Mouse (Mus musculus) embryonic facial prominence, embryonic 15.5 days (tissue): Measurements from ENCODE around the gene Il18. TPM values are rescaled to one million over a fixed set of nuclear protein-coding genes. Genes with fewer than 3 reads are reported as not detected.

Experiments used
- ATAC-seq: fragments of 200-750 bp; cut with Nextera tagmentation; 2 replicates; pipeline ENCODE4 v1.8.0; 2017; ENCODE audit warnings: low read depth, moderate TSS enrichment; ENCODE audit not compliant: insufficient number of reproducible peaks, low FRiP score, low TSS enrichment
- H3K27ac ChIP-seq: fragments of 300-500 bp; sonication (generic); replicated peaks from 2 replicates; pipeline ENCODE4 v1.5.1; 2015; ENCODE audit warnings: mild to moderate bottlenecking, inconsistent platforms
- H3K27me3 ChIP-seq: fragments of 300-500 bp; sonication (generic); 2 replicates; pipeline ENCODE4 v1.6.1; 2015; ENCODE audit warnings: inconsistent platforms
- H3K36me3 ChIP-seq: fragments of 300-500 bp; sonication (generic); 2 replicates; pipeline ENCODE4 v1.6.1; 2015; ENCODE audit warnings: mild to moderate bottlenecking, inconsistent platforms
- H3K4me1 ChIP-seq: fragments of 300-500 bp; sonication (generic); 2 replicates; pipeline ENCODE4 v1.6.1; 2015; ENCODE audit warnings: inconsistent platforms
- H3K4me2 ChIP-seq: fragments of 300-500 bp; sonication (generic); replicated peaks from 2 replicates; pipeline ENCODE4 v1.6.1; 2015; ENCODE audit warnings: mild to moderate bottlenecking, inconsistent platforms
- H3K4me3 ChIP-seq: fragments of 300-500 bp; sonication (generic); replicated peaks from 2 replicates; pipeline ENCODE4 v1.5.1; 2015; ENCODE audit warnings: mild to moderate bottlenecking, inconsistent platforms
- H3K9ac ChIP-seq: fragments of 300-500 bp; sonication (generic); 2 replicates; pipeline ENCODE4 v1.6.1; 2015; ENCODE audit warnings: inconsistent platforms
- H3K9me3 ChIP-seq: fragments of 300-500 bp; sonication (generic); replicated peaks from 2 replicates; pipeline ENCODE4 v1.6.1; 2016; ENCODE audit warnings: inconsistent platforms
- WGBS: fragments of 180-500 bp; shearing (Covaris S2); methylation state at CpG from one replicate; pipeline ENCODE4 v1.1.7; 2015; 5-methylcytosine and 5-hydroxymethylcytosine counted together
- polyA plus RNA-seq: library from polyadenylated mRNA; unstranded; fragments of >200 nt; fragmentation: Nextera tagmentation; extraction: Ambion mirVana; gene quantifications from 2 replicates; pipeline ENCODE4 v1.2.1, GENCODE M21; 2015

The Il18 gene
- 6.5 and 7.9 TPM in 2 replicates for polyA plus RNA-seq

- Histone ChIP-seq H3K9ac (peak within 1 kb of the TSS; percentile 19; the same call in 1 of the 2 replicates), H3K4me3 (peak within 1 kb of the TSS; percentile 14), H3K4me1 (peaks cover 8% of the 10 kb centered on the region; the same call in 1 of the 2 replicates), H3K9me3 (no peaks in the 10 kb centered on the region), H3K27me3 (no peaks in the 10 kb centered on the region), H3K4me2 (peak within 1 kb of the TSS; percentile 42), H3K36me3 (no peaks in the 10 kb centered on the region), H3K27ac (peak within 1 kb of the TSS; percentile 51; the same call in 1 of the 2 replicates)
- peak; percentile 39; the same call in 1 of the 2 replicates for ATAC-seq
- 26% methylated on average over 12 of the region's 12 CpGs for WGBS
These were observed at the start of gene Il18 for GRCm38 (mm10) chr9:50554241-50555093. Il18 (plus strand) TSS chr9:50554827.

GRCm38 (mm10) chr9:50505405-50505804 lies 49.2 kb upstream of the Il18 start:
- no peak overlapping the region for H3K4me2 ChIP-seq
- 66% methylated on average over 6 of the region's 6 CpGs for WGBS

GRCm38 (mm10) chr9:50507570-50507969 lies 47.1 kb upstream of the Il18 start:
- ATAC-seq = no peak
- Histone ChIP-seq H3K4me1 (no peaks in the 10 kb centered on the region; the same call in 1 of the 2 replicates), H3K9ac (no peak overlapping the region), H3K27me3 (no peaks in the 10 kb centered on the region), H3K9me3 (no peaks in the 10 kb centered on the region), H3K4me2 (no peak overlapping the region), H3K4me3 (no peak overlapping the region), H3K27ac (no peak overlapping the region), H3K36me3 (no peaks in the 10 kb centered on the region)
- 68% methylated on average over 7 of the region's 7 CpGs for WGBS

More at GRCm38 (mm10) chr9:50505405-50505804, 49.2 kb upstream of the Il18 start:
- Histone ChIP-seq H3K9me3 (no peaks in the 10 kb centered on the region), H3K9ac (no peak overlapping the region), H3K36me3 (no peaks in the 10 kb centered on the region), H3K27ac (no peak overlapping the region), H3K4me1 (no peaks in the 10 kb centered on the region; the same call in 1 of the 2 replicates), H3K27me3 (no peaks in the 10 kb centered on the region), H3K4me3 (no peak overlapping the region)
- no peak for ATAC-seq

GRCm38 (mm10) chr9:50515462-50515861 lies 39.2 kb upstream of the Il18 start:
- H3K4me2 ChIP-seq = no peak overlapping the region
- H3K9ac ChIP-seq = no peak overlapping the region
- H3K9me3 ChIP-seq = no peaks in the 10 kb centered on the region
- WGBS = 81% methylated on average over 5 of the region's 5 CpGs
- H3K27ac ChIP-seq = no peak overlapping the region
- H3K4me3 ChIP-seq = no peak overlapping the region
- H3K4me1 ChIP-seq = no peaks in the 10 kb centered on the region
- no peaks in the 10 kb centered on the region for H3K36me3 ChIP-seq
- no peak for ATAC-seq
- H3K27me3 ChIP-seq = no peaks in the 10 kb centered on the region

- no peak for ATAC-seq
- Histone ChIP-seq H3K4me1 (no peaks in the 10 kb centered on the region), H3K36me3 (peaks cover 2% of the 10 kb centered on the region; the same call in 1 of the 2 replicates), H3K27ac (no peak overlapping the region), H3K4me3 (no peak overlapping the region), H3K9me3 (no peaks in the 10 kb centered on the region), H3K4me2 (no peak overlapping the region), H3K27me3 (no peaks in the 10 kb centered on the region), H3K9ac (no peak overlapping the region)
- WGBS = 14% methylated on average over 2 of the region's 2 CpGs
These were observed 35.8 kb upstream of the Il18 start for GRCm38 (mm10) chr9:50518781-50519180.

GRCm38 (mm10) chr9:50520748-50521147 lies 33.9 kb upstream of the Il18 start:
- WGBS = 76% methylated on average over 6 of the region's 6 CpGs
- no peaks in the 10 kb centered on the region for H3K9me3 ChIP-seq
- no peak for ATAC-seq
- H3K36me3 ChIP-seq = peaks cover 2% of the 10 kb centered on the region; the same call in 1 of the 2 replicates
- H3K27me3 ChIP-seq = no peaks in the 10 kb centered on the region
- H3K9ac ChIP-seq = no peak overlapping the region
- no peak overlapping the region for H3K27ac ChIP-seq
- H3K4me3 ChIP-seq = no peak overlapping the region
- H3K4me1 ChIP-seq = no peaks in the 10 kb centered on the region
- H3K4me2 ChIP-seq = no peak overlapping the region

- Histone ChIP-seq H3K36me3 (peaks cover 2% of the 10 kb centered on the region; the same call in 1 of the 2 replicates), H3K4me1 (no peaks in the 10 kb centered on the region), H3K4me2 (no peak overlapping the region), H3K4me3 (no peak overlapping the region), H3K9me3 (no peaks in the 10 kb centered on the region), H3K9ac (no peak overlapping the region), H3K27me3 (no peaks in the 10 kb centered on the region), H3K27ac (no peak overlapping the region)
- WGBS = 53% methylated on average over 2 of the region's 2 CpGs
- ATAC-seq = no peak
These were observed 33.1 kb upstream of the Il18 start for GRCm38 (mm10) chr9:50521562-50521961.

- 85% methylated on average over 5 of the region's 5 CpGs for whole genome bisulfite sequencing
- H3K4me3 ChIP-seq = no peak overlapping the region
- no peak for ATAC-seq
These were observed 32.1 kb upstream of the Il18 start for GRCm38 (mm10) chr9:50522574-50522973.

GRCm38 (mm10) chr9:50524936-50525335 lies 29.7 kb upstream of the Il18 start:
- Histone ChIP-seq H3K9me3 (no peaks in the 10 kb centered on the region), H3K27me3 (no peaks in the 10 kb centered on the region), H3K9ac (no peak overlapping the region), H3K4me2 (no peak overlapping the region), H3K36me3 (peaks cover 2% of the 10 kb centered on the region; the same call in 1 of the 2 replicates), H3K27ac (no peak overlapping the region), H3K4me3 (no peak overlapping the region), H3K4me1 (peaks cover 7% of the 10 kb centered on the region)
- ATAC-seq = no peak
- WGBS = 81% methylated on average over 5 of the region's 5 CpGs

More at GRCm38 (mm10) chr9:50522574-50522973, 32.1 kb upstream of the Il18 start:
- Histone ChIP-seq H3K4me2 (no peak overlapping the region), H3K9me3 (no peaks in the 10 kb centered on the region), H3K27ac (no peak overlapping the region), H3K27me3 (no peaks in the 10 kb centered on the region), H3K9ac (no peak overlapping the region), H3K36me3 (peaks cover 2% of the 10 kb centered on the region; the same call in 1 of the 2 replicates), H3K4me1 (peaks cover 1% of the 10 kb centered on the region)

- 88% methylated on average over 5 of the region's 5 CpGs for WGBS
These were observed 29.0 kb upstream of the Il18 start for GRCm38 (mm10) chr9:50525585-50525984.

GRCm38 (mm10) chr9:50527860-50528259 lies 26.8 kb upstream of the Il18 start:
- no peaks in the 10 kb centered on the region for H3K27me3 ChIP-seq
- peaks cover 7% of the 10 kb centered on the region for H3K4me1 ChIP-seq
- H3K4me3 ChIP-seq = peak overlapping the region; percentile 90
- H3K9me3 ChIP-seq = no peaks in the 10 kb centered on the region
- peak overlapping the region; percentile 78 for H3K4me2 ChIP-seq
- ATAC-seq = no peak
- 37% methylated on average over 7 of the region's 7 CpGs for whole genome bisulfite sequencing
- H3K9ac ChIP-seq = peak overlapping the region; percentile 70
- no peak overlapping the region for H3K27ac ChIP-seq
- no peaks in the 10 kb centered on the region for H3K36me3 ChIP-seq

More at GRCm38 (mm10) chr9:50525585-50525984, 29.0 kb upstream of the Il18 start:
- no peak overlapping the region for H3K9ac ChIP-seq
- no peak for ATAC-seq
- H3K4me2 ChIP-seq = no peak overlapping the region
- no peak overlapping the region for H3K27ac ChIP-seq
- no peak overlapping the region for H3K4me3 ChIP-seq
- no peaks in the 10 kb centered on the region for H3K27me3 ChIP-seq
- H3K4me1 ChIP-seq = peaks cover 7% of the 10 kb centered on the region
- no peaks in the 10 kb centered on the region for H3K9me3 ChIP-seq
- peaks cover 2% of the 10 kb centered on the region; the same call in 1 of the 2 replicates for H3K36me3 ChIP-seq
